Mouse (Mus musculus): ENCODE measurements around the gene Nup107. TPM values are rescaled to one million over a fixed set of nuclear protein-coding genes. Genes with fewer than 3 reads are reported as not detected.

The Nup107 gene
- total and polyA plus RNA-seq, 3 experiments: 47.7 to 97.0 (median 82.0) TPM

- H3K9ac ChIP-seq (ENCODE audit: insufficient read depth, low read depth): no peak overlapping the region
- in situ Hi-C loops (cut with MboI; ENCODE audit: low pct_ligation_motif_present, low pct_unique_long_range_greater_than_20kb, low sequenced_read_pairs) (no loop called here), dilution Hi-C loops (cut with MboI; ENCODE audit: extremely low pct_ligation_motif_present, extremely low pct_unique_long_range_greater_than_20kb, low sequenced_read_pairs) (no loop called here)
- H3K27me3 ChIP-seq (replicated peaks): no peaks in the 10 kb centered on the region
- H3K4me2 ChIP-seq (ENCODE audit: insufficient read depth, low read depth, poor library complexity, severe bottlenecking): no peak overlapping the region
- TF ChIP-seq SMC3 (IDR thresholded peaks at IDR 0.05; ENCODE audit: low read depth, low read length) (no peak), IRF4 (IDR thresholded peaks at IDR 0.05; ENCODE audit: low read depth, low read length) (no peak), ZNF384 (IDR thresholded peaks at IDR 0.05; ENCODE audit: low read depth, low read length) (no peak), ETS1 (conservative IDR thresholded peaks at IDR 0.05; ENCODE audit: low read depth, low read length) (no peak), SIN3A (IDR thresholded peaks at IDR 0.05; ENCODE audit: low read length) (no peak), RAD21 (IDR thresholded peaks at IDR 0.05; ENCODE audit: low read depth, low read length) (no peak), PAX5 (IDR thresholded peaks at IDR 0.05; ENCODE audit: low read length) (no peak), CTCF (conservative IDR thresholded peaks at IDR 0.05 in 1 of 2, IDR thresholded peaks at IDR 0.05 in 1 of 2; ENCODE audit: low read depth in 2 of 2, low read length in 2 of 2) (no peak)
- no peak for DNase-seq (ENCODE audit: extremely low read depth)
- no peak overlapping the region for H3K27ac ChIP-seq (ENCODE audit: insufficient read depth, low read depth)
- no peaks in the 10 kb centered on the region for H3K79me2 ChIP-seq (replicated peaks; ENCODE audit: control insufficient read depth, extremely low read depth, insufficient read depth, poor library complexity, severe bottlenecking)
- peaks cover 0 to 14% of the 10 kb centered on the region in 2 experiments; a peak in 3 of 4 replicates for H3K4me1 ChIP-seq (ENCODE audit: control insufficient read depth in 1 of 2, insufficient read depth in 2 of 2)
- no peak overlapping the region for H3K4me3 ChIP-seq (replicated peaks in 1 of 3; ENCODE audit: low read depth in 2 of 3, low read length in 2 of 3, poor library complexity in 1 of 3)
- H3K9me3 ChIP-seq (replicated peaks; ENCODE audit: low read length): no peaks in the 10 kb centered on the region
- peaks cover 0 to 3% of the 10 kb centered on the region in 2 experiments for H3K36me3 ChIP-seq (replicated peaks in 1 of 2; ENCODE audit: control insufficient read depth in 1 of 2, insufficient read depth in 1 of 2, low read length in 1 of 2)
Observed at GRCm38 (mm10) chr10:117728574-117728973, 63.9 kb downstream of the Nup107 start.

- Histone ChIP-seq H3K27me3 (replicated peaks) (no peaks in the 10 kb centered on the region), H3K9ac (ENCODE audit: insufficient read depth, low read depth) (no peak overlapping the region), H3K79me2 (replicated peaks; ENCODE audit: control insufficient read depth, extremely low read depth, insufficient read depth, poor library complexity, severe bottlenecking) (no peaks in the 10 kb centered on the region), H3K36me3 (replicated peaks in 1 of 2; ENCODE audit: control insufficient read depth in 1 of 2, insufficient read depth in 1 of 2, low read length in 1 of 2) (no peaks in the 10 kb centered on the region), H3K4me2 (ENCODE audit: insufficient read depth, low read depth, poor library complexity, severe bottlenecking) (no peak overlapping the region), H3K4me3 (replicated peaks in 1 of 3; ENCODE audit: low read depth in 2 of 3, low read length in 2 of 3, poor library complexity in 1 of 3) (no peak overlapping the region), H3K27ac (ENCODE audit: insufficient read depth, low read depth) (no peak overlapping the region), H3K4me1 (ENCODE audit: control insufficient read depth in 1 of 2, insufficient read depth in 2 of 2) (peaks cover 0 to 14% of the 10 kb centered on the region in 2 experiments; a peak in 3 of 4 replicates), H3K9me3 (replicated peaks; ENCODE audit: low read length) (no peaks in the 10 kb centered on the region)
- in situ Hi-C loops (cut with MboI; ENCODE audit: low pct_ligation_motif_present, low pct_unique_long_range_greater_than_20kb, low sequenced_read_pairs) (no loop called here), dilution Hi-C loops (cut with MboI; ENCODE audit: extremely low pct_ligation_motif_present, extremely low pct_unique_long_range_greater_than_20kb, low sequenced_read_pairs) (no loop called here)
- no peak for TF ChIP-seq RAD21 (IDR thresholded peaks at IDR 0.05; ENCODE audit: low read depth, low read length)
- no peak for TF ChIP-seq MYC (IDR thresholded peaks at IDR 0.05; ENCODE audit: low read depth, low read length)
- TF ChIP-seq ELF1 (IDR thresholded peaks at IDR 0.05; ENCODE audit: low read depth, low read length): no peak
- no peak for TF ChIP-seq POLR2AphosphoS2 (IDR thresholded peaks at IDR 0.05; ENCODE audit: low read depth, low read length)
- TF ChIP-seq USF2 (conservative IDR thresholded peaks at IDR 0.05; ENCODE audit: low read depth, low read length): no peak
- no peak for TF ChIP-seq SIN3A (IDR thresholded peaks at IDR 0.05; ENCODE audit: low read length)
- no peak for TF ChIP-seq GABPA (IDR thresholded peaks at IDR 0.05; ENCODE audit: insufficient replicate concordance, low read depth, low read length)
- no peak for TF ChIP-seq ZNF384 (IDR thresholded peaks at IDR 0.05; ENCODE audit: low read depth, low read length)
- TF ChIP-seq MEF2A (IDR thresholded peaks at IDR 0.05; ENCODE audit: borderline replicate concordance, low read depth, low read length): no peak
- TF ChIP-seq POLR2A (IDR thresholded peaks at IDR 0.05; ENCODE audit: low read depth, low read length): no peak
- TF ChIP-seq UBTF (IDR thresholded peaks at IDR 0.05; ENCODE audit: low read depth, low read length): no peak
- no peak for TF ChIP-seq MAZ (IDR thresholded peaks at IDR 0.05; ENCODE audit: low read depth, low read length)
- TF ChIP-seq MAX (IDR thresholded peaks at IDR 0.05; ENCODE audit: low read length): no peak
- TF ChIP-seq MAFK (IDR thresholded peaks at IDR 0.05; ENCODE audit: insufficient replicate concordance, low read length): no peak
- TF ChIP-seq JUND (conservative IDR thresholded peaks at IDR 0.05; ENCODE audit: low read depth, low read length): no peak
- no peak for TF ChIP-seq KAT2A (IDR thresholded peaks at IDR 0.05; ENCODE audit: insufficient replicate concordance, low read length)
- no peak for DNase-seq (ENCODE audit: extremely low read depth)
Observed at GRCm38 (mm10) chr10:117727518-117728110, 64.9 kb downstream of the Nup107 start.

Measured in CH12.LX (cell line).